Mouse (Mus musculus) retina, embryonic 14.5 days (tissue): ENCODE data around the gene Pdzd7.

Experiments used
- DNase-seq: peaks from one replicate; pipeline ENCODE4 v3.0.0-alpha.2; 2015; ENCODE audit warnings: low spot score

The Pdzd7 gene

DNA sequence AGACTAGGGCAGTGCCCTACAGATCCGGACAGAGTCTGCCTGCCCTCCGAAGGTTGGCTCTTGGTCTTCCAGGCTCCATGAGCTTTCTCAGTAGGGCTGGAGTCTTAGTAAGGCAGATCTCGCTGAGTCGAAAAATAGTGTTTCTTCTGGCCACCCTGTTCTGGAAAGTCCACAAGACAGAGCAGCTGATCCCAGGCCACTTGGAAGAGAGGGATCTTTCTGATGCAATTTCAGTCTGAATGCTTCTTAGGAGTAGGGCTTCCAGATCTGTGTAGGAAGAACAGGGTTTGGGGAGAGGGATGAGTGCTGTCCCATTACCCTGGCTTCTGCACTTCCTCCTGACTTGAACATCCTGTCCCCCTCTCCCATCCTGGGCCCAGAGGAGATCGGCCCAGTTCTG is at the start of gene Pdzd7:
Gene Pdzd7 (minus strand): TSS at position 67 of the 400 bp plus-strand sequence.
- DNase-seq, result no peak

DNA sequence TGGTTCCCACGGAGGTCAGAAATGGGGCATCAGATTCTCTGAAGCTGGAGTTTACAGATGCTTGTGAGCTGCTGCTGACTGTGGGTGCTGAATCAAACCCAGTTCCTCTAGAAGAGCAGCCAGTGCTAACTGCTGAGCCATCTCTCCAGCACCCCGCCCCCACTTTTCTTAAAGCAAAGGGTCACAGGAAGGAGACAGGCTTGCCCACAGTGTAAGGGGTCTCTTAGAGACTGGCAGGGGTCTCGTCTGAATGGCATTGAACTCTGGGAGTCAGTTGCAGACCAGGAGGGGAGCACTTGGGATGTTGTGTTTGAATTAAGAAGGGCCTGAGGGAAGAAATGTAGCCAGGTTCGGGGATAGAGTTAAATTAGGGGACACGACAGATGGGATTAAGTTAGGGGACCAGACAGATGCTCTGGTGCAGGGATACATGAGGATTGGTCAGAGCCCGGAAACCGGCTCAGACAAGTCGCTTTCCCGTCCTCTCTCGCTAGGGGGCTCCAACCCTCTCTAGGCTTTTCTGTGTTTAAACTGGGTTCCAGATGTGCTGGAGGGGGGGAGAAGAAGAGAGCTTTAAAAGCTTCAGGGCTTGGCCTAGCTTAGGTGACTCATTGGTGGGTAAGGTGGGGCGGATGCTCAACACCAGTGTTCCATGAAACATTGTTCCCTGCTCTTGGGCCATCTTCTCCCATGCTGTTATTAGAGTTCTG is 36.5 kb upstream of the Pdzd7 start:
- DNase-seq, result peak; percentile 86

DNA sequence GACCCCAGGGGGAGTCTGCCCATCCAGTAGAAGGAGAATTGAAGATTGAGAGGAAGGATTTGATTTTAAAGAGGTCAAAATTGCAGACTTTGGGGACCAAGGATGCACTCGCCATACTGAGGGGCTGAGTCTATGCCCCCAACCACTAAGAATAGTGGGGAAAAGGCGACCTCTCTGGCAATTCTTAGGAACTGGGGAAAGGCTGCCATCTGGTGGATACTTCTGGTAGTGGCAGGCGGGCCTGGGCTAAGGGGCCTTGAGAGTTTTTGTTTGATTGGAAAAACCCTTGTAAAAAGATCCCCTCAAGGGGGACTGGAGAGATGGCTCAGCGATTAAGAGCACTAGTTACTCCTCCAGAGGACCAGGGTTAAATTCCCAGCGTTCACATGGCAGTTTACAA is 35.8 kb upstream of the Pdzd7 start:
- DNase-seq, result peak; percentile 94

DNA sequence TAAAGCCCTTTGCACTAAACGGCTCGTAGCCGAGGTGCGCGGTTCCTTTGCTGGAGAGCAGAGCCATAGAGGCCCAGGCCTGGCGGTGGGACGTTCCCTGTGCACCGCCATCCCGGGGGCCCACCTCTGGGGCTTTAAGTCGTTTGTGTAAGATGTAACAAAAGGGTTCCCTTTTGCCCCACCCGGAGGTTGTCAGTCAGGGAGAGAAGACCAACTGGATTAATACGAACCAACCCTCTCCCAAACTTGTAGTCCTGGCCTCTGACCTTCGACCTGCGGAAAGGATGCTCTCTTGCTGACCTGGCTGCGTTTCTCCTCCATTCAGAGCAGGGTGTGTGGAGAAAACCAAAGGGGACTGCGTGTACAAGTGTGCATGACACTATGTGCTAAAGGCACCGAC is 35.2 kb upstream of the Pdzd7 start:
- DNase-seq, result peak; percentile 40

DNA sequence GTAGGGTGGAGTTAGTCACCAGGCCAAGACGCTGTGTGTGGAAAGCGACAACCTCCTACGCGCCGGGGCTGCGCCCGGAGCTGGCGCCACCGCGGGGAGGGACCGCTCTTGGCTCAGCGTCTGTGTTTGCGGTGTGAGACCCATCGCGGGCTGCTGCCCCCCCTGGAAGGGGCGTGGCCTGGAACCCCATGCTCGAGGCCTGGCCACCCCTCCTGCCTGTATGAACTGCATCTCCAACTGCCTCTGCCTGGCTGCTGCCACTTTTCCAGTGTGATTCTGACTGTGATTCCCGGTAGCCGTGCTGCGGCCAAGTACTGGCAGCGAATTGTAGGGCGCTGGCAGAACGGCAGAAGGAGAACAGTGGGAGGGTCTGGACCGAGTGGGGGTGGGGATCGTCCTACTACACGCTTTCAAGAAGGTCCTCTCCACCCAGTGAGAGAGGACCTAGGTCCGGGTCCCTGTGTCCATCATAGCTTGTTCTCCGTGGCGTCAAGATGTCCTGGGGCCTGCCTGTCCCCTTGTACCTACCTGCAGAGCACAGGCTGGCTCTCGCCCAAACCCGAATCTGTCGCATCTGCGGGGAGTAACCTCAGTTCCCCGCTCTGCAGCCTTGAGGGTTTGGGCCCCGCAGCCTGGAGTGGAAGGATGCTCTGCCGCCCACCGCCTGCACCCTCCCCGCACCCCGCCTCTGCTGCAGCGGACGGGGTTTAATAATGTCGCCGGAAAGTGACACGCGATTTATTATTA is 34.4 kb upstream of the Pdzd7 start:
- DNase-seq, result peak; percentile 68

DNA sequence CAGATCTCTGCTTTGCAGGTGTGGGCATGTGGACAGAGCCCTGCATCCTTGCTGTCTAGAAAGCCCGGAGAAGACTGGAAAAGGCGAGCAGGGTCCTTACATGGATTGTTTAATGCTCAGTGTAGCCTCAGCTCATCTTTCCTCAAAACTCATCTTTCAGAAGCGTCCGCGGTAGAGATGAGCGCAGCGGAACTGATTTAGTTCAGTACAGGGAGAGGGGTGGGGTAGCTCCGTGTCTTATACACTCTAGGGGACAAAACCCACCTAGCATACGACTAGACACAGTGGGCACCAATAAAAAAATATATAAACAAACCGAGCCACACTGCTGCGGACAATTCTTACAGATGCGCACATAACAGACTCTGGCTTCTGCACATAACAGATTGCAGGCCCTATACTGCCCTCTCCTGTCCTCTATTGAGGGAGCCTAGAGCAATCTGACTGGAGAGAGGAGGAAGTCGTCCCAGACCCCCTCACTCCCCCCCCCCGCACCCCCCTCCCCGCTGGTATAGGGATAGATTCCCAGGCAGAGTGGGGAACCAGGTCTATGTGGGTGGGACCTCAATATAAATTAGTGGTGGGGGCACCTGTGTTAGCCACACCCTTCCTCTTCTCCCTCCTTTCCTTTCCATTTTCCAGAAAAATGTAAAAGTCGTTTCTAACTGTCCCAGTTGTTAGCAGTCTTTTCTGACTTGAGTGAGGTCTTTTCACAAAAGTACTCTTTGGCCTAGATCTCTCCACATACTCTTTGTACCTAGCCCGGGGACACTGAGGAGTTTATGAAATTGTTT is 33.7 kb upstream of the Pdzd7 start:
- peak; percentile 79 for DNase-seq

DNA sequence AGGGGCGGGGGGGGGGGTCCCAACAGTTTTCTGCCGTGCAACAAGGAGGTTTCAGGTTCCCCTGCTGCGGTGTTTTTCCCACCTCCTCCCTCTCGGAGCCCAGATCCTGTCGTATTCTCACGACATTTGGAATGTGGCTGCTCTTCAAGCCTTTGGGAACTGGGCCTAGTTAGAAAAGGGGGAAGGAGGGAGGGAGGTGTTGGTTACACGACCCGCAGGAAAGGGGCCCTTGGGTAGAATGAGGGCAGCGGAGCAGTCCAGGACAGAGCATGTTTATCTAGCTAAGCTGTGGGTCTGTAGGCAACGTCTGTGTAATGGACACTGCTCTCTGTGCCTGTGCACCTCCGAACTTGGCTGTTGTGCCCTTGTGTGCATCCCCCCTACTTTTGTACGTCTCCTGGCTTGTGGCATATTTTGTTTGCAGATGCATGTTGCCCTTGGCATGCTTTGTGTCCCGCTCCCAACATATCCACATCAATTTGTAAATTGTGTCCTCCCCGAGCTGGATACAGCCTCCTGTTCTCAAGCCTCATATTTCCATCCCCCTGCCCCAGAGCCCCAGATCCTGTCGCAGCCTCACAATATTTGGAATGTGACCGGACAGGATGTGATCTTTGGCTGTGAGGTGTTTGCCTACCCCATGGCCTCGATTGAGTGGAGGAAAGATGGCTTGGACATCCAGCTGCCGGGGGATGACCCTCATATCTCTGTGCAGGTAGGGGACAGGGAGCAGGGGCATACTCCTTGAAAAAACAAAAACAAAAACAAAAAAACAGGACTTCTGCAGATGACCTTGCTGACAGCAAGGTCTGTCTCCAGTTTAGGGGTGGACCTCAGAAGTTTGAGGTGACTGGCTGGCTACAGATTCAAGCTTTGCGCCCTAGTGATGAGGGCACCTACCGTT is 32.5 kb upstream of the Pdzd7 start:
- DNase-seq, result peak; percentile 20

DNA sequence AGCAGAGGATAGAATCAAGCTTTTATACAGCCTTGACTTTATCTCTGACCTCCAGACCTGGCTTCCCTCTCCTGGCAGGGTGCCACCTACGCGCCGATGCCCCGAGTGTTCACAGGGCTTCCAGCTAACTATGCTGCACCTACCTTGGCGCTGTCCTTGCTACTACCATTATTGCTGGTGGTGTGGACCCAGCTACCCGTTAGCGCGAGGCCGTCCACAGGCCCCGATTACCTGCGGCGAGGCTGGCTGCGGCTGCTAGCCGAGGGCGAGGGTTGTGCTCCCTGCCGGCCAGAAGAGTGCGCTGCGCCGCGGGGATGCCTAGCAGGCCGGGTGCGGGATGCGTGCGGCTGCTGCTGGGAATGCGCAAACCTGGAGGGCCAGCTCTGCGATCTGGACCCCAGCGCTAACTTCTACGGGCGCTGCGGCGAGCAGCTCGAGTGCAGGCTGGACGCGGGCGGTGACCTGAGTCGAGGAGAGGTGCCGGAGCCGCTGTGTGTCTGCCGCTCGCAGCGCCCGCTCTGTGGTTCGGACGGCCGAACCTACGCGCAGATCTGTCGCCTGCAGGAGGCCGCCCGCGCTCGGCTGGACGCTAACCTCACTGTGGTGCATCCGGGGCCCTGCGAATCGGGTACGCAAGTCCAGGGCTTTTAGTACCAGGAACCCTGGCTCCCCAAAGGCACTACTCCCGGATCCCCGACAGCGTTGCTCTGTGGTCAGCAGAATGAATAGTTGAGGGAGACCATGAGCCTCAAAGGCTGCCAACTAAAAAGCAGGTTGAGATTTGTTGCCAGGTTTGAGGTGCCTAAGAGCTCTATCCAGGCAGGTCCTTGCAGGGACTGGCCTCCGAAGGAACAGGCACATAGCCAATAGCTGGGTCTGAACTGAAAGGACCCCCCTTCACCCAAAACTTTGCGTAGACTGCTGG is 31.3 kb upstream of the Pdzd7 start:
- DNase-seq, result peak; percentile 72

DNA sequence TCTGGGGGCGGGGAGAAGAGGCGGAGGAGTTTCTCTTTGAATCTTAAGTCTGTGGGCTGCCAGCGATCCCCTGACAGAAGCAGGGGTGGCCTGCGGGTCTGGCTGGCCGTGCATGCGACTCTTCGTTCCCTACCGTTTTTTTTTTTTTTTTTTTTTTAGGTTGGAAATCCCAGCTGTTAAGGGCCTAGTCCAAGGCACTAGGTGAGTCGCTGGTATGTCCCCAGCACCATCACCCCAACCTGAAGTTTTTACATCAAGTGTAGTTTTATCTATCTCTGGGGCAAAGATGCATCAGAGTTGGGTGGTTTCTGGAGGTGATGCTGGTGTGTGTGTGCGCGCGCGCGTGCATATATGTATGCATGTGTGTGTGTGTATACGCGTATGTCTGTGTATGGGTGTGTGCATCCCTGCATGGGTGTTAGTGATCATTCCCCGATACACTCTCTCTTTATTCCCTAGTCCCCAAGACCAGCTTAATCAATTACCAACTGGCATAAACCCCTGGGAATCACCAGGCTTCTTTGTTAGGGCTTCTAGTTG is 30.6 kb upstream of the Pdzd7 start:
- DNase-seq, result peak; percentile 22

DNA sequence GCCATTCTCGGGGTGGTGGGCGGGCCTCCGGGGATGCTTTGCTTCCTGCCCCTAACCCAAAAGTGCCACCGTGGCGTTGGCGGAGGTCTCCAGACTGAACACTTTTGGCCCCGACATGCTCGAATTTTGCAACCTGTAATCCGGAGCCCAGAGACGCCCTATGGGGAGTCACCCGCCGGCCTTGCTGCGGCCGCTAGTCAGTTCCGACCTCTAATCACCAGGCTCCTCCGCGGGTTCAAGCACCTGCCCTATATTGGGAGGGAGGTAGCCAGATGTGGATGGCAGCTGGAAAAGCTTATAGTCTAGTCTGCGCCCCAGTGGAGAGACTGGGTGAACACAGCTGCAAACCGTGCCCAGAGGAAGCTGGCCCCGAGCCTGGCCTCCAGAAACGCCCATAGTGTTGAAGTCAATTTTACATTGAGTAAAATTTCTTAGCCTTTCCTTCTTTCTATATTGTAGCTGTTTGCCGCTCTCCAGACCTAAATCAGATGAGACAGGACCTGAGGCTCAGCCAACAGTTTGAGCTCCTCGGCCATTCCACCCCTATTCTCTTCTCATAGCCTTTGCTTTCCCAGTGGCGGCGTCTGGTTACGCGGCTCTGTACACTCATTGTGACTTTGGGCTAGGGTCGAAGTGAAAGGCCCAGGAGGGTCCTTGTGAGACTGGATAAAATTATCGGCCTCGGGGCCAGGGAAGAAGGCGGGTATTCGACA is 30.0 kb upstream of the Pdzd7 start:
- DNase-seq, result no peak

DNA sequence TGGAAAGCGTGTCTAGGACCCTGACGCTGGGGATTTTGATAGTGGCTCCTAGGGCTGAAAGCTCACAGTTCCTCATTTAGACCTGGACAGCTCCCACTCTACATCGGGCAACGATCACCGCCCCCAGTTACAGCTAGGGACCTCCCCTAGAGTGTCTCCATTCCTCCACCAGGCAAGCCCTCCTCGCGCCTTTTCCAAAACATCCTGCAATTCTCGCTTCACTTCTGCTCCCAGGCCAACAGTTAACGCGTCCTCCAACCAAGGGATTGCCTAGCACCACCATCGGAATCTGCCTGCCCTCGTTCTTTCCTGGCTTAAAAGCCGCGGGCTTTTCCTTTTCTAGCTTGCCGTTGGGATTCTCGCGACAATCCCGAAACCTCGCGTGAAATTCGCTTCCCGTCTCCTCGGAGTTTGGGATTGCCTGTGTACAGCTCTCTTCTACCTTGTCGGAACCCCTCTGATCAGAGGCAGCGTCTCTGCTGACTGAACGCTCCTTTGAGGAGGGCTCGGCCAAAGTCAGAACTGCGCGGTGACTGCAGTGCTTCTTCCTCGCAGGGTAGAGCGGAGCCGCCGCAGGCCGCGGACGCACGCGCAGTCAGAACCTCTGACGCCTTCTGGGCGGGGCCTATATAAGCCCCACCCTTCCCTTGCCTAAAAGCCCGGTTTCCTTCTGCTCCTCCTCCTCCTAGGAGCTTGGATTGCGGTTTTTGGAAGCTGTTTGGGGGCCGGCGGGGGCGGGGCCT is 29.2 kb upstream of the Pdzd7 start, which contains the start of gene Kazald1:
Gene Kazald1 (plus strand): TSS at position 662 of the 743 bp plus-strand sequence.
- peak; percentile 97 for DNase-seq

DNA sequence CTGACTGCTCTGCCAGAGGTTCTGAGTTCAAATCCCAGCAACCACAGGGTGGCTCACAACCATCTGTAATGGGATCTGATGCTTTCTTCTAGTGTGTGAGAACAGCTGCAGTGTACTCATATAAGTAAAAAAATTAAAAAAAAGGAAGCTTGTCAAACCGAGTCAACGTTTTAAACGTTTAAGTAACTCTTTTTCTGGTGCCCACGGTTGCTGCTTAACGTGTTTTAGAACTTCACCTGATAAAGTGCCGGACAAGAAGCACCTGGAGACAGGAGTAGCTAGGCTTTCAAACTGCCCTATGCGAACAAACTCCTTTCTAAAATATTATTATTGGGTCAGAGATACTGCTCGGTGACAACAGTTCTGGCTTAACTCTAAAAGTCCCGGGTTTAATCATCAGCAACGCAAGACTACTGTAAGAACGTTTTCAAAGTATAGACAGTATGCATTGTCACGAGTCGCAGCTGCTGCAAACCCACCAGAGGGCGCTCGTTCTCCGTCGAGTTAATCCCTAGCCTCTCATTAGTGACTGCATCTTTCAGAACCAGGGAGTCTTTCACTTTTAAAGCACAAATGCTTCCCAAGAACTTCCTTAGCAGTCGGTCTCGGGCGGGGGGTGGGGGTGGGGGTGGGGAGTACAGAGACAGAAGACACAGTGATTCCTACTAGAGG is 28.5 kb upstream of the Pdzd7 start:
- DNase-seq, result peak; percentile 96

DNA sequence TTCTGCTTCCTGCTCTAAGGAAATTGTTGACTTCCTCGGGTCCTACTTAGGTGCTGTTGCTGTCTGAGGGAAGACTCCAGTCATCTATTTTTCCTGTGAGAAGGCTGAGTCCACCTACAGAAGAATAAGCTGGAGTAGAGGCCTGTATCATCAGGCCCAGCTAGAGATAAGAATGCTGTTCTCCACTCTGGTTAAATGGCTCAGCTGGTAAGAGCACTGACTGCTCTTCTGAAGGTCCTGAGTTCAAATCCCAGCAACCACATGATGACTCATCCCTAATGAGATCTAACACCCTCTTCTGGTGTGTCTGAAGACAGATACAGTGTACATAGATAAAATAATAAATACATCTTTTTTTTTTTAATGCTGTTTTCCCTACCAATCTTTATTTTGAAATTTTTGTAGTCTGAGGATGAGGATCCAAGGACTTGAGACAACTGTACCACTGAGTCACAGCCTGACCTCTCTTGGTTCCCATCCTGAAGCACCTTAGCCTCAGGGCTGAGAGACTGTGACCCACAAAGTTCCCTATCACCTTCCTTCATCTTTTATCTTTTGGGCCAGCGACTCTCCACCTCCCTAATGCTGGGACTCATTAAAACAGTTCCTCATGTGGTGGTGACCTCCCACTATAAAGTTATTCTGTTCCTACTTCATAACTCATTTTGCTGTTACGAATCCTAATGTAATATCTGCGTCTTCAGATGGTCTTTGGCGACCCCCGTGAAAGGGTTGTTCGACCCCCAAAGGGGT is 22.4 kb upstream of the Pdzd7 start:
- no peak for DNase-seq

DNA sequence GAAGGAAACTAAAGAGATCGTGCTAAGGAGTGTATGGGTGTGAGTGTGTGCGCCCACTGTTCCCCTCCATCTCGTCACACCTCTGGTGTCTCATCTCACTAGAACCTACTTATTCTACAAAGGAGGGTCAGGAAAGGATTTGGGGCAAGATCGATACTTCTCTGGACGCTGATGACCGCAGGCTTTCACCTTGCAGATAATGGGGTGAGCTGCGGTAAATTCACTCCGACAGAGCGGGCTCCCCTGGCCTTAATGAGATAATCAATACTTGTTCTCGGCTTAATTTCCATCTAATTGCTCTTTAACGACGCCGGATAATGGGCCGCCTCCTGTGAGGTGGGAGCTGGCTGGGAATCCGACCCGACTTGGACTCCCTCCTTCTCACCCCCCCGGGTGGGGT is 21.7 kb upstream of the Pdzd7 start:
- peak; percentile 17 for DNase-seq

DNA sequence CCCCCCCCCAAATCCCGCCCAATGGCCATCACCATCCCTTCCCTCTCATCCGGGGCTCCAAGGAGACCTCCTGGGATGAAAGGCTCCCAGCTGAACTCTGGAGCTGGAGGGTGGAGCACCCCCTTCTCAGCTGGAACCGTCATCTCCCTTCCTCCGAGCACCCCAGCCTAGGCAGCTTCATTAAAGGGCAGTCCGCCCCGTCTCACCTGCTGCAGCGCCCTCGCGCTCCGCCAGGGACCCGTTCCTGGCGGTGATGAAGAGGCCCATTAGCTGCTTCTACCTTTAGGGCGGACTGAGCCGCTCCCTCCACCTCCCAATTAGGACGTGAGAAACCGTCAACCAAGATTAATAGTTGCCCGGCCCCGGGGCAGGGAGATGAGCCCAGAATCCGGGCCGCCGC is 19.7 kb upstream of the Pdzd7 start:
- peak; percentile 17 for DNase-seq

DNA sequence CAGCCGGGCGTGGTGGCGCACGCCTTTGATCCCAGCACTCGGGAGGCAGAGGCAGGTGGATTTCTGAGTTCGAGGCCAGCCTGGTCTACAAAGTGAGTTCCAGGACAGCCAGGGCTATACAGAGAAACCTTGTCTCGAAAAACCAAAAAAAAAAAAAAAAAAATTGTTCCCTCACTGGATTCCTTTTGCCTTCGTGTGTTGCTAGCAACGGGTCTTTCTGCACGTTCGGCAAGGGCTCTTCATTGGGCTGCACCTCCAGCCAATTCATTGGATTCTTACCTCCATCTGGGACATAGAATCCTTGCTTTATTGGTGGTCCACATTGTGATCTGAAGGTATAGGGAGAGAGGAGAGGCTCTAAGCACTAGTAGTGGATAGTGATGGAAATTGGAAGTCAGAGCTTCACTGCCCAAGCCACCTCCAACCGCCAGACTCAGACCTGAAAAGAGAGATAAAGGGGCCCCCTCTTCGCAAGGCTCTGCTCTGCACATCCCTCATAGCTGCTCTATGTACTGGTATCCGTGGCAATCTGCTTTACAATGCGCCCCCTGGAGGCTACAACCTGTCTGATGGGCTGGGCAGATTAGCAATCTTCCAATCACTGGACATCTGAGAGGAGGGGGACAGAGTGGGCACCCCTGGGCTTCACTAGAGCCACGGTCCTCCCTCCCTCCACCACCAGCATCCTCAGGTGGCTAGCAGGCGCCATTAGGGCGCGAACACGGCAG is 18.2 kb upstream of the Pdzd7 start:
- DNase-seq, result peak; percentile 73

DNA sequence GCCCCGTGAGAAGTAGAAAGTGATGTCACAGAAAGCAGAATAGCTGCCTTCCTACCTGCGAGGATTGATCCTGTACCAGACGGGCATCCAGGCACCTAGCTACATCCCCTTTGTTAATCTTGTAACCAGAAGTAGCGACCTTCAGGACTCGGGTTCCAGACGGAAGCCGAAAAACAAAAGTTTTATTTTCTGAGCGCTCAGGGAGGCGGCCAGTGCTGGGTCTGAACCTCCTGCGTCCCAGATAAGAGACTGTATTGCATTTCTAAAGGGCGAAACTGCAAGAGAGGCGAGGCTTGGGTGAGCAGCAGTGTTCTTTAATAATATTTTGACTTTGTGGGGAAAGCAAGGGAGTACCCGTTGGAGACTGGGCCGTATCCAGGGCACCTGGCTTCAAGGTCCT is 13.3 kb upstream of the Pdzd7 start:
- DNase-seq, result no peak
